Mouse (Mus musculus) erythroblast, embryonic 14.5 days (primary cell): ENCODE results near the gene Sh3d21.

ENCODE experiments used
- GATA1 ChIP-seq: IDR thresholded peaks from 2 replicates; pipeline ENCODE4 v1.6.1; 2012; ENCODE audit warnings: low read length, inconsistent platforms, mixed read lengths
- TAL1 ChIP-seq: IDR thresholded peaks from 3 replicates; pipeline ENCODE4 v1.6.1; 2012; ENCODE audit warnings: low read length, inconsistent platforms, mixed read lengths

GRCm38 (mm10) chr4:126111153-126111549, 52.1 kb downstream of the Sh3d21 start:
- TF ChIP-seq TAL1 (no peak), GATA1 (no peak)
